Mouse (Mus musculus) limb, embryonic 12.5 days (tissue): ENCODE results near the gene Sar1b. TPM values are rescaled to one million over a fixed set of nuclear protein-coding genes. Genes with fewer than 3 reads are reported as not detected.
"Not testable (repeated sequence)": the region's sequence is repeated elsewhere in the genome, so short reads cannot be mapped to it uniquely, and the experiment has no call there.

ENCODE experiments used
- ATAC-seq: fragments of 200-750 bp; cut with Nextera tagmentation; 2 replicates; pipeline ENCODE4 v1.8.0; 2017; ENCODE audit warnings: low read depth, moderate TSS enrichment; ENCODE audit not compliant: insufficient number of reproducible peaks, insufficient read depth, low FRiP score, low TSS enrichment
- H3K27ac ChIP-seq: fragments of 300-500 bp; sonication (generic); 2 replicates; pipeline ENCODE4 v1.5.1; 2016; ENCODE audit warnings: mild to moderate bottlenecking, moderate library complexity
- H3K27me3 ChIP-seq: fragments of 300-500 bp; sonication (generic); 2 replicates; pipeline ENCODE4 v1.6.1; 2016; ENCODE audit warnings: mild to moderate bottlenecking, moderate library complexity
- H3K36me3 ChIP-seq: fragments of 300-500 bp; sonication (generic); 2 replicates; pipeline ENCODE4 v1.6.1; 2016; ENCODE audit warnings: mild to moderate bottlenecking, moderate library complexity
- H3K4me1 ChIP-seq: fragments of 300-500 bp; sonication (generic); replicated peaks from 2 replicates; pipeline ENCODE4 v1.6.1; 2016
- H3K4me2 ChIP-seq: fragments of 300-500 bp; sonication (generic); 2 replicates; pipeline ENCODE4 v1.6.1; 2016; ENCODE audit warnings: mild to moderate bottlenecking, moderate library complexity
- H3K4me3 ChIP-seq: fragments of 300-500 bp; sonication (generic); replicated peaks from 2 replicates; pipeline ENCODE4 v1.5.1; 2016; ENCODE audit warnings: mild to moderate bottlenecking
- H3K9ac ChIP-seq: fragments of 300-500 bp; sonication (generic); replicated peaks from 2 replicates; pipeline ENCODE4 v1.6.1; 2016; ENCODE audit warnings: mild to moderate bottlenecking, moderate library complexity
- H3K9me3 ChIP-seq: fragments of 300-500 bp; sonication (generic); 2 replicates; pipeline ENCODE4 v1.6.1; 2016; ENCODE audit warnings: mild to moderate bottlenecking, moderate library complexity
- WGBS: fragments of 180-500 bp; shearing (Covaris S2); methylation state at CpG from one replicate; pipeline ENCODE4 v1.1.7; 2016; 5-methylcytosine and 5-hydroxymethylcytosine counted together
- polyA plus RNA-seq: library from polyadenylated mRNA; unstranded; fragments of >200 nt; fragmentation: Nextera tagmentation; extraction: Ambion mirVana; gene quantifications from 2 replicates; pipeline ENCODE4 v1.2.1, GENCODE M21; 2016

The Sar1b gene
- 84.6 and 89.7 TPM in 2 replicates for polyA plus RNA-seq

DNA sequence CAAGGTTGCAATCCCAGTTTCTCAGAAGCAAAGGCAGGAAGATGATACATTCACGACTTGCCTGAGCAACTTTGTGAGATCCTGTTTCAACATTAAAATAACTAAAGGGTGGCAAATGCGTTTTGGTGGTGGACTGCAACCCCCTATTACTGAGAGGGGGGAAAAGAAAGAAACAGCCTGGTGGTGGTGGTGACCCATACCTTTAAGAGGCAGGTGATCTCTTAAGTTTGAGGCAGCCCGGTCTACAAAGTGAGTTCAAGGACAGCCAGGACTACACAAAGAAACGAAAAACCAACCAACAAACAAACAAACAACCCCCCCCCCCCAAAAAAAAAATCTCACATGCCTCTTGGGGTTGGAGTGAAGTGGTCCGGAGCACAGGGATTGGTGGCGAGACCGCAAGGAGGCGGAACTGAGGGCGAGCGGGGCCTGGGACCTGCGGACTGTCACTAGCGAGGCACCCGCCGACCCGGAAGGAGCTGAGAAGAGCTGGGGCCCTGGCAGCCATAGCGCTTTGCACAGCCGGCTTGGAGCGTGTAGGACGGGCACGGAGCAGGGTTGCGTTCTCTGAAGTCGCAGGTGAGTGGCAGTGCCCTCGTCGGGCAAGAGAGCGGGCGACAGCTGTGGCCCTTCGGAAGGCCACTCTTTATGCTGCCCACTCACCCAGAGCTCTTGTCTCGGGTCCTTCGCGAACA is at the start of gene Sar1b, which contains the start of gene Sec24a:
Gene Sar1b (plus strand): TSS at position 475 of the 695 bp plus-strand sequence.
Gene Sec24a (minus strand): TSS at position 422 of the 695 bp plus-strand sequence.
- no peak within 1 kb of the TSS for H3K27ac ChIP-seq
- H3K36me3 ChIP-seq: no peaks in the 10 kb centered on the region
- under 1% methylated on average over 30 of the region's 30 CpGs for WGBS
- peak within 1 kb of the TSS; percentile 84 for H3K9ac ChIP-seq
- H3K4me2 ChIP-seq: peak within 1 kb of the TSS; percentile 77
- H3K9me3 ChIP-seq: no peaks in the 10 kb centered on the region
- peaks cover 7% of the 10 kb centered on the region for H3K4me1 ChIP-seq
- ATAC-seq: peak; percentile 82
- H3K4me3 ChIP-seq: peak within 1 kb of the TSS; percentile 86
- H3K27me3 ChIP-seq: 0 out of 2 replicates have a peak, but pooled peaks cover 4% of the 10 kb centered on the region

GRCm38 (mm10) chr11:51721066-51721465 is 42.4 kb upstream of the Sar1b start:
- H3K36me3 ChIP-seq: peaks cover 85% of the 10 kb centered on the region
- H3K4me2 ChIP-seq: no peak overlapping the region
- H3K27me3 ChIP-seq: no peaks in the 10 kb centered on the region
- H3K9ac ChIP-seq: no peak overlapping the region
- no peaks in the 10 kb centered on the region for H3K9me3 ChIP-seq
- H3K4me1 ChIP-seq: no peaks in the 10 kb centered on the region
- no peak overlapping the region for H3K27ac ChIP-seq
- WGBS: 96% methylated on average over 11 of the region's 11 CpGs
- no peak for ATAC-seq
- H3K4me3 ChIP-seq: no peak overlapping the region

- WGBS: 74% methylated on average over 1 of the region's 1 CpGs
- Histone ChIP-seq H3K4me2 (no peak overlapping the region), H3K9me3 (no peaks in the 10 kb centered on the region), H3K9ac (no peak overlapping the region), H3K4me3 (no peak overlapping the region), H3K27ac (no peak overlapping the region), H3K4me1 (no peaks in the 10 kb centered on the region), H3K36me3 (peaks cover 57% of the 10 kb centered on the region), H3K27me3 (no peaks in the 10 kb centered on the region)
- no peak for ATAC-seq
These were observed 30.6 kb upstream of the Sar1b start for GRCm38 (mm10) chr11:51732883-51733282.

DNA sequence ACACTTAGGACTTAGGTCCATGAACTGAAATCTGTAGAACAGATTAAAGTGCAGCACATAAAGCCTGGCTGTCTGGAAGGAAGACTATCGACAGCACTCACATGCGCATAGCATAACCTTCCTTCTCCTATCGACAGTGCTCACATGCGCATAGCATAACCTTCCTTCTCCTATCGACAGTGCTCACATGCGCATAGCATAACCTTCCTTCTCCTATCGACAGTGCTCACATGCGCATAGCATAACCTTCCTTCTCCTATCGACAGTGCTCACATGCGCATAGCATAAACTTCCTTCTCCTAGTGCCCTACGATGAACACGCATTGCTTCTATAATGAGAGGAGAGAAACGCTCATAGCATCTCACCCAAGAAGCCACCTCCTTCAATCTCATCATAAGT is 29.3 kb upstream of the Sar1b start:
- 95% methylated on average over 13 of the region's 13 CpGs for WGBS
- H3K4me2 ChIP-seq, H3K4me3 ChIP-seq, H3K9ac ChIP-seq, H3K4me1 ChIP-seq, H3K27me3 ChIP-seq, H3K27ac ChIP-seq, H3K9me3 ChIP-seq, ATAC-seq: not testable (repeated sequence)
- H3K36me3 ChIP-seq: peaks cover 65% of the 10 kb centered on the region

GRCm38 (mm10) chr11:51738651-51739403 is 24.7 kb upstream of the Sar1b start:
- Histone ChIP-seq H3K4me2 (no peak overlapping the region), H3K27ac (no peak overlapping the region), H3K9ac (no peak overlapping the region), H3K36me3 (peaks cover 66% of the 10 kb centered on the region), H3K9me3 (no peaks in the 10 kb centered on the region), H3K4me3 (no peak overlapping the region), H3K27me3 (no peaks in the 10 kb centered on the region), H3K4me1 (no peaks in the 10 kb centered on the region)
- ATAC-seq: no peak
- WGBS: 87% methylated on average over 3 of the region's 3 CpGs

DNA sequence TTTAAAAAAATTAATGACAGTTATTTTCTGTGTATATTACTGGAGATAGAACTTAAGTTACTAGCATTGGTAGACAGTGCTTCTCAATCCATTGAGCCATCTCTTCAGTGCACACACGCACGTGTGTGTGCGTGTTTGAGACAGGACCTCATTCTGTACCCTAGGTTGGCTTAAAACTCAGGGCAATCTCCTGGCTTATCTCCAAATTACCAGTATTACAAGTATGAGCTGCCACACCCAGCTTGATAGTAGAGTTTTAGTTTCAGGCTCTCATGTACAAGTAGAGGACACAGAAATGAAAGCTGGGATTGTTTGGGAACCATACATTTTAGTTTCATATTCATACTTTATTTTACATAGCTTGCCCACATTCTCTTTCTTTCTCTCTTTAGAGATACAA is 22.8 kb upstream of the Sar1b start:
- H3K4me1 ChIP-seq: no peaks in the 10 kb centered on the region
- no peaks in the 10 kb centered on the region for H3K9me3 ChIP-seq
- no peak for ATAC-seq
- H3K36me3 ChIP-seq: peaks cover 68% of the 10 kb centered on the region
- H3K27me3 ChIP-seq: no peaks in the 10 kb centered on the region
- H3K4me2 ChIP-seq: no peak overlapping the region
- 96% methylated on average over 3 of the region's 3 CpGs for WGBS
- H3K9ac ChIP-seq: no peak overlapping the region
- no peak overlapping the region for H3K27ac ChIP-seq
- H3K4me3 ChIP-seq: no peak overlapping the region

GRCm38 (mm10) chr11:51746096-51746495 is 17.4 kb upstream of the Sar1b start:
- ATAC-seq: no peak
- WGBS: 92% methylated on average over 1 of the region's 1 CpGs
- H3K27me3 ChIP-seq: no peaks in the 10 kb centered on the region
- H3K4me1 ChIP-seq: no peaks in the 10 kb centered on the region
- peaks cover 43% of the 10 kb centered on the region for H3K36me3 ChIP-seq
- no peak overlapping the region for H3K4me2 ChIP-seq
- H3K27ac ChIP-seq: no peak overlapping the region
- no peak overlapping the region for H3K9ac ChIP-seq
- no peaks in the 10 kb centered on the region for H3K9me3 ChIP-seq
- no peak overlapping the region for H3K4me3 ChIP-seq

DNA sequence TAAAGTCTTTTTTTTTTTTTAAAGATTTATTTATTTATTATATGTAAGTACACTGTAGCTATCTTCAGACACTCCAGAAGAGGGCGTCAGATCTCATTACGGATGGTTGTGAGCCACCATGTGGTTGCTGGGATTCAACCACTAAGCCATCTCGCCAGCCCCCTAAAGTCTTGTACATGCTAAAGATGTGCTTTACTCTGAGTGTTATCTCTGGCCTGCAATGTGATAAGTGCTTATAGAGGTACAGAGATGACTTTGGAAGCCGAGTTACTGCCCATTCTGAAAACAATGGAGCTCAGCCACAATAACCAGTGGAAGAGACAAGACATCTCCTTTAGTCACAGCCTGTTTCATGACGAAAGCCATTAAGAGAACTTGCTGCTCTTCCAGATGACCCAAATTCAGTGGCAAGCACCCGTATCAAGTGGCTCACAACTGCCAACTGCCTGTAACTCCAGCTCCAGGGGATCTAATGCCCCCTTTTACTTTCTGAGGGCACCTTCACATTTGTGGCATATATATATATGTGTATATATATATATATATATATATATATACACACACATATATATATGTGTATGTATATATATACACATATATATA is 11.8 kb upstream of the Sar1b start:
- not testable (repeated sequence) for H3K4me2 ChIP-seq, H3K9ac ChIP-seq, H3K27ac ChIP-seq, H3K9me3 ChIP-seq, H3K4me3 ChIP-seq, H3K27me3 ChIP-seq, ATAC-seq
- H3K4me1 ChIP-seq: peaks cover 19% of the 10 kb centered on the region
- 81% methylated on average over 6 of the region's 6 CpGs for WGBS
- peaks cover 13% of the 10 kb centered on the region for H3K36me3 ChIP-seq

GRCm38 (mm10) chr11:51755621-51756311 is 7.7 kb upstream of the Sar1b start:
- Histone ChIP-seq H3K4me2 (peak overlapping the region; percentile 88), H3K9me3 (no peaks in the 10 kb centered on the region), H3K4me1 (peaks cover 23% of the 10 kb centered on the region), H3K27ac (peak overlapping the region; percentile 50), H3K27me3 (0 out of 2 replicates have a peak, but pooled peaks cover 4% of the 10 kb centered on the region), H3K9ac (peak overlapping the region; percentile 87), H3K36me3 (peaks cover 6% of the 10 kb centered on the region; the same call in 1 of the 2 replicates), H3K4me3 (peak overlapping the region; percentile 95)
- under 1% methylated on average over 46 of the region's 46 CpGs for WGBS
- peak; percentile 80 for ATAC-seq

- peak overlapping the region; percentile 88 for H3K4me2 ChIP-seq
- 0 out of 2 replicates have a peak, but pooled peaks cover 4% of the 10 kb centered on the region for H3K27me3 ChIP-seq
- peak overlapping the region; percentile 95 for H3K4me3 ChIP-seq
- peak overlapping the region; percentile 87 for H3K9ac ChIP-seq
- H3K4me1 ChIP-seq: peaks cover 23% of the 10 kb centered on the region
- peak; percentile 89 for ATAC-seq
- WGBS: under 1% methylated on average over 39 of the region's 41 CpGs
- peak overlapping the region; percentile 50 for H3K27ac ChIP-seq
- peaks cover 6% of the 10 kb centered on the region; the same call in 1 of the 2 replicates for H3K36me3 ChIP-seq
- no peaks in the 10 kb centered on the region for H3K9me3 ChIP-seq
These were observed 7.1 kb upstream of the Sar1b start for GRCm38 (mm10) chr11:51756352-51756771.
